Mouse (Mus musculus) heart, postnatal 36 days (tissue): Measurements from ENCODE around the gene Tut1. TPM values are rescaled to one million over a fixed set of nuclear protein-coding genes. Genes with fewer than 3 reads are reported as not detected.
"Not testable (repeated sequence)": the region's sequence is repeated elsewhere in the genome, so short reads cannot be mapped to it uniquely, and the experiment has no call there.

ENCODE experiments used
- DNase-seq, 2 experiments: peaks; one replicate each; pipeline ENCODE4 v3.0.0; 2021 to 2022
- intact Hi-C: fragments of 180-260 bp; cut with DNase I; formaldehyde crosslinking; loops from one replicate; pipeline ENCODE4 v1.15.1; 2025
- total RNA-seq, 2 experiments: library from RNA; stranded (reverse); gene quantifications; 2 replicates each; pipeline ENCODE4 v1.2.3; 2021

Tut1 gene
- total RNA-seq, 2 experiments from 2014 or later = 8.1 to 8.9 TPM

GRCm38 (mm10) chr19:8994813-8995607, 41.4 kb downstream of the Tut1 start:
- intact Hi-C loops = loop anchor here (5.0 kb wide), 1 partner anchor 37 kb away; no protein-coding TSS in a partner anchor
- no peak for DNase-seq

- DNase-seq = no peak
- intact Hi-C loops = no loop called here
These were observed 43.0 kb downstream of the Tut1 start for GRCm38 (mm10) chr19:8996601-8997000.

- DNase-seq = peak; percentile 88 to 90
- intact Hi-C loops = no loop called here
These were observed 43.9 kb downstream of the Tut1 start for GRCm38 (mm10) chr19:8997546-8997945.

- no peak for DNase-seq
- intact Hi-C loops = loop anchor here (2.0 kb wide), 1 partner anchor 18 kb away; no protein-coding TSS in a partner anchor
These were observed 44.9 kb downstream of the Tut1 start for GRCm38 (mm10) chr19:8998546-8998945.

- intact Hi-C loops = loop anchor here (2.0 kb wide), 1 partner anchor 18 kb away; no protein-coding TSS in a partner anchor
- no peak for DNase-seq
These were observed 45.6 kb downstream of the Tut1 start for GRCm38 (mm10) chr19:8999223-8999622.

GRCm38 (mm10) chr19:9006915-9007314, 53.3 kb downstream of the Tut1 start:
- DNase-seq, intact Hi-C loops: not testable (repeated sequence)

Other genes with a start within 250 kb of the Tut1 start
- gene Slc3a2, start 230.5 kb upstream of the Tut1 start, total RNA-seq = 10 to 100 TPM; 37.7 to 43.0 TPM
- gene Wdr74, start 218.0 kb upstream of the Tut1 start, total RNA-seq = 10 to 100 TPM; 22.0 to 22.4 TPM
- not detected for gene 1700092M07Rik, start 213.1 kb upstream of the Tut1 start, total RNA-seq
- 10 to 100 TPM; 28.1 to 29.8 TPM for gene Stx5a, start 212.4 kb upstream of the Tut1 start, total RNA-seq
- gene Nxf1, start 196.8 kb upstream of the Tut1 start, total RNA-seq = 10 to 100 TPM; 36.7 to 37.6 TPM
- gene Tmem223, start 182.9 kb upstream of the Tut1 start, total RNA-seq = 100 to 1,000 TPM; 114 to 117 TPM
- 10 to 100 TPM; 16.5 to 18.0 TPM for gene Tmem179b, start 179.4 kb upstream of the Tut1 start, total RNA-seq
- gene Taf6l, start 167.4 kb upstream of the Tut1 start, total RNA-seq = 1 to 10 TPM; 5.6 to 7.9 TPM
- 10 to 100 TPM; 52.3 to 59.2 TPM for gene Polr2g, start 155.3 kb upstream of the Tut1 start, total RNA-seq
- 1 to 10 TPM; 1.3 to 1.7 TPM for gene Zbtb3, start 151.3 kb upstream of the Tut1 start, total RNA-seq
- 10 to 100 TPM; 11.6 to 14.7 TPM for gene Ttc9c, start 134.5 kb upstream of the Tut1 start, total RNA-seq
- gene Hnrnpul2, start 133.8 kb upstream of the Tut1 start, total RNA-seq = 10 to 100 TPM; 44.6 to 49.8 TPM
- not detected for gene AC129217.1, start 124.1 kb upstream of the Tut1 start, total RNA-seq
- gene Bscl2, start 116.4 kb upstream of the Tut1 start, total RNA-seq = 10 to 100 TPM; 22.0 to 25.2 TPM
- gene Gng3, start 114.7 kb upstream of the Tut1 start, total RNA-seq = not detected
- gene Lrrn4cl, start 103.1 kb upstream of the Tut1 start, total RNA-seq = 1 to 10 TPM; 4.0 to 4.9 TPM
- gene Ubxn1, start 82.4 kb upstream of the Tut1 start, total RNA-seq = 100 to 1,000 TPM; 122 to 130 TPM
- 10 to 100 TPM; 58.7 to 59.0 TPM for gene Uqcc3, start 72.9 kb upstream of the Tut1 start, total RNA-seq
- 1 to 10 TPM; 1.7 to 3.4 TPM for gene Lbhd1, start 70.1 kb upstream of the Tut1 start, total RNA-seq
- gene Gm49403, start 69.9 kb upstream of the Tut1 start, total RNA-seq = not detected
- 10 to 100 TPM; 18.7 to 20.4 TPM for gene 1810009A15Rik, start 65.0 kb upstream of the Tut1 start, total RNA-seq
- gene Gm49416, start 64.9 kb upstream of the Tut1 start, total RNA-seq = not detected
- 10 to 100 TPM; 11.5 to 13.6 TPM for gene Ints5, start 60.8 kb upstream of the Tut1 start, total RNA-seq
- gene Ganab, start 55.8 kb upstream of the Tut1 start, total RNA-seq = 10 to 100 TPM; 48.5 to 52.2 TPM
- 10 to 100 TPM; 34.5 to 37.6 TPM for gene B3gat3, start 33.5 kb upstream of the Tut1 start, total RNA-seq
- gene Rom1, start 24.5 kb upstream of the Tut1 start, total RNA-seq = 10 to 100 TPM; 19.8 to 30.2 TPM
- 10 to 100 TPM in 1 of 2 experiments, 1 to 10 TPM in 1; 9.5 to 11.0 TPM for gene Eml3, start 24.3 kb upstream of the Tut1 start, total RNA-seq
- 10 to 100 TPM; 33.2 to 38.5 TPM for gene Mta2, start 12.0 kb upstream of the Tut1 start, total RNA-seq
- gene Eef1g, start 13.2 kb downstream of the Tut1 start, total RNA-seq = 100 to 1,000 TPM; 246 to 250 TPM
- 100 to 1,000 TPM; 362 to 377 TPM for gene Ahnak, start 35.4 kb downstream of the Tut1 start, total RNA-seq
- not detected for gene Scgb1a1, start 134.1 kb downstream of the Tut1 start, total RNA-seq
- gene Asrgl1, start 181.8 kb downstream of the Tut1 start, total RNA-seq = 10 to 100 TPM; 24.3 to 28.4 TPM